Mouse (Mus musculus) ES-Bruce4 (cell line): ENCODE measurements around the gene Strada.

Source experiments
- CTCF ChIP-seq: IDR thresholded peaks from one replicate; pipeline ENCODE4 v1.8.1; 2011; ENCODE audit warnings: low read depth, low read length
- POLR2A ChIP-seq: IDR thresholded peaks from one replicate; pipeline ENCODE4 v1.8.1; 2011; ENCODE audit warnings: low read length; ENCODE audit not compliant: insufficient read depth

DNA sequence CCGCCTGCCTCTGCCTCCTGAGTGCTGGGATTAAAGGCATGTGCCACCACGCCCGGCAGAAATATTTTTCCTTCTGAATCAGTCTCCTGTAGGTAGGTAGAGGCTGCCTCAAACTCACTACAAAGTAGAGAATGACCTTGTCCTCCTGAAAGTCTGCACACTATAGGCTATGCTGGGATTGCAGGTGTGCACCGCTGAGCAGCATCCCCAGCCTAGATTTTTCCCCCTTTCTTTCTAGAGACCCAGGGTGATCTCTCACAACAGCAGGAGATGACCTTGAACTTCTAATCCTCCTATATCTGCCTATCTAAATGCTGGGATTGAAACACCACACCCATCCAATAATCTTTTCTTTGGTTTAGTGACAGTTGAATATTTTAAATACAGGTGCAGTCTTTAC is 14.6 kb downstream of the Strada start:
- no peak for TF ChIP-seq CTCF
- TF ChIP-seq POLR2A = no peak
